Mouse (Mus musculus): ENCODE results near the gene Baz2b.

The Baz2b gene

GRCm38 (mm10) chr2:59955916-59956315 lies 253.7 kb downstream of the Baz2b start:
- no peak for DNase-seq (ENCODE audit: low spot score in 2 of 2)

- DNase-seq (ENCODE audit: low spot score in 2 of 2), result no peak
Observed at GRCm38 (mm10) chr2:59954791-59955190, 254.8 kb downstream of the Baz2b start.

GRCm38 (mm10) chr2:59952286-59953014 lies 257.2 kb downstream of the Baz2b start:
- no peak for DNase-seq (ENCODE audit: low spot score in 2 of 2)

- no peak for DNase-seq (ENCODE audit: low spot score in 2 of 2)
Observed at GRCm38 (mm10) chr2:59951706-59952105, 257.9 kb downstream of the Baz2b start.

GRCm38 (mm10) chr2:59951127-59951526 lies 258.5 kb downstream of the Baz2b start:
- DNase-seq (ENCODE audit: low spot score in 2 of 2), result no peak

- DNase-seq (ENCODE audit: low spot score in 2 of 2), result no peak
Observed at GRCm38 (mm10) chr2:59936296-59936695, 273.3 kb downstream of the Baz2b start.

GRCm38 (mm10) chr2:59933129-59933528 lies 276.5 kb downstream of the Baz2b start:
- DNase-seq (ENCODE audit: low spot score in 2 of 2), result no peak

GRCm38 (mm10) chr2:59932244-59932643 lies 277.4 kb downstream of the Baz2b start:
- no peak for DNase-seq (ENCODE audit: low spot score in 2 of 2)

- DNase-seq (ENCODE audit: low spot score in 2 of 2), result no peak
Observed at GRCm38 (mm10) chr2:59913610-59914009, 296.0 kb downstream of the Baz2b start.

GRCm38 (mm10) chr2:59908048-59908447 lies 301.6 kb downstream of the Baz2b start:
- no peak for DNase-seq (ENCODE audit: low spot score in 2 of 2)

- DNase-seq (ENCODE audit: low spot score in 2 of 2), result no peak
Observed at GRCm38 (mm10) chr2:59904007-59904406, 305.6 kb downstream of the Baz2b start.

GRCm38 (mm10) chr2:59898666-59899065 lies 311.0 kb downstream of the Baz2b start:
- no peak for DNase-seq (ENCODE audit: low spot score in 2 of 2)

- DNase-seq (ENCODE audit: low spot score in 2 of 2), result no peak
Observed at GRCm38 (mm10) chr2:59898105-59898504, 311.5 kb downstream of the Baz2b start.

GRCm38 (mm10) chr2:59896837-59897236 lies 312.8 kb downstream of the Baz2b start:
- no peak for DNase-seq (ENCODE audit: low spot score in 2 of 2)

GRCm38 (mm10) chr2:59896400-59896799 lies 313.2 kb downstream of the Baz2b start:
- DNase-seq (ENCODE audit: low spot score in 2 of 2), result no peak

GRCm38 (mm10) chr2:59889699-59890098 lies 319.9 kb downstream of the Baz2b start:
- no peak for DNase-seq (ENCODE audit: low spot score in 2 of 2)

GRCm38 (mm10) chr2:59882742-59883281 lies 326.8 kb downstream of the Baz2b start:
- no peak for DNase-seq (ENCODE audit: low spot score in 2 of 2)

- peak; percentile 86 to 90 for DNase-seq (ENCODE audit: low spot score in 2 of 2)
Observed at GRCm38 (mm10) chr2:59881831-59882741, 327.6 kb downstream of the Baz2b start, which contains the start of gene Wdsub1. Gene Wdsub1 (minus strand): TSS chr2:59882591.

GRCm38 (mm10) chr2:59881404-59881803 lies 328.2 kb downstream of the Baz2b start:
- no peak for DNase-seq (ENCODE audit: low spot score in 2 of 2)

- no peak for DNase-seq (ENCODE audit: low spot score in 2 of 2)
Observed at GRCm38 (mm10) chr2:59878221-59878620, 331.4 kb downstream of the Baz2b start.

GRCm38 (mm10) chr2:59877335-59877734 lies 332.3 kb downstream of the Baz2b start:
- no peak for DNase-seq (ENCODE audit: low spot score in 2 of 2)

GRCm38 (mm10) chr2:59876482-59876881 lies 333.2 kb downstream of the Baz2b start:
- no peak for DNase-seq (ENCODE audit: low spot score in 2 of 2)

Measured in frontal cortex, postnatal 36 days (tissue).